7 mouse cellular contexts compared by ENCODE assay signal in the genomic region with DNA sequence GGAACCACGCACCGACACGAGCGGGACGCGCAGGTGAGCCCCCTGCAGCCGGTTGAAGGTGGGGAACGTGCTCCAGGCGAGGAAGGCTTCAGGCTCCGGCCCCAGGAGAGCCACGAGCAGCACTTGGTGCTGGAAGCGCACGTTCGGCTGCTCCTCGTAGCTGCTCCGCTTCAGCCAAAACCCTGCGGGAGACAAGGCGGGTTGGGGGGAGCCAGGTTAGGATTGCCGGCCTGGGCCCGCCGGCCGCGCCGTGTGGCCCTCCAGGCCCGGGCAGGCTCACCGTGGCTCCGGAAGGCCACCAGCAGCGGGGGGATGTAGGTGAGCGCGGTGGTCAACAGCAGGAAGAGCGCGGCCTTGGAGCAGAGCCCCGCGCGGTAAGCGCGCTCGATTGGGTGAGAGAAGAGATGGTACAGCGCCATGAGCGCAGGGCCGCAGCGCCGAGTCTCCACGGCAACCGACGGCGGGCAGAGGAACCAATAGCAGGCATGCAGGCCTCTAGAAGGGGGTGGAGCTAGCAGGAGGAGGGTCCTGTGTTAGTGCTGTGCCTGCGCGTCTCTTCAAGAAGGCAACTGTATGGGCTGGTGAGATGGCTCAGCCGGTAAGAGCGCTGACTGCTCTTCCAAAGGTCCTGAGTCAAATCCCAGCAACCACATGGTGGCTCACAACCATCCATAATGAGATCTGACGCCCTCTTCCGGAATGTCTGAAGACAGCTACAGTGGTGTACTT. TPM values are rescaled to one million over a fixed set of nuclear protein-coding genes. Genes with fewer than 3 reads are reported as not detected.
DNase-seq lines count a peak whose midpoint lies in the region; ATAC-seq lines count a peak whose summit lies in the region.

A gene (minus strand): TSS at position 534 of the 729 bp plus-strand sequence.

- intact Hi-C loops in left cerebral cortex, postnatal 4 days (cut with DNase I): no loop called here

- H3K9ac ChIP-seq in intestine, embryonic 15.5 days: peak within 1 kb of the TSS; percentile 70
- H3K9ac ChIP-seq in midbrain, embryonic 12.5 days (replicated peaks): peak within 1 kb of the TSS; percentile 92

- no peaks in the 10 kb centered on the region for H3K9me3 ChIP-seq in intestine, embryonic 15.5 days
- no peaks in the 10 kb centered on the region for H3K9me3 ChIP-seq in midbrain, embryonic 12.5 days

- no peaks in the 10 kb centered on the region for H3K27me3 ChIP-seq in intestine, embryonic 15.5 days (replicated peaks)
- no peaks in the 10 kb centered on the region for H3K27me3 ChIP-seq in midbrain, embryonic 12.5 days

- ATAC-seq in intestine, embryonic 15.5 days: peak; percentile 99
- peak; percentile 100 for ATAC-seq in midbrain, embryonic 12.5 days (ENCODE audit: low FRiP score, low read depth)

- peak; percentile 94 for DNase-seq in adrenal gland, postnatal 14 days
- peak; percentile 91 for DNase-seq in embryo, embryonic 9.5 days (ENCODE audit: extremely low spot score)
- peak; percentile 73 to 86 for DNase-seq in gastrocnemius, postnatal 4 days (ENCODE audit: low spot score in 2 of 2)
- peak; percentile 94 for DNase-seq in left cerebral cortex, postnatal 4 days
- peak; percentile 76 for DNase-seq in skeletal muscle tissue, adult 2 months (ENCODE audit: low read depth, low spot score)

- H3K36me3 ChIP-seq in intestine, embryonic 15.5 days: no peaks in the 10 kb centered on the region
- H3K36me3 ChIP-seq in midbrain, embryonic 12.5 days: no peaks in the 10 kb centered on the region

- under 1% methylated on average over 53 of the region's 53 CpGs for WGBS in intestine, embryonic 15.5 days
- 1% methylated on average over 53 of the region's 53 CpGs for WGBS in midbrain, embryonic 12.5 days

- H3K4me3 ChIP-seq in intestine, embryonic 15.5 days (replicated peaks): peak within 1 kb of the TSS; percentile 77
- peak within 1 kb of the TSS; percentile 82 for H3K4me3 ChIP-seq in midbrain, embryonic 12.5 days

- H3K4me1 ChIP-seq in intestine, embryonic 15.5 days (replicated peaks): peaks cover 13% of the 10 kb centered on the region
- peaks cover 11% of the 10 kb centered on the region for H3K4me1 ChIP-seq in midbrain, embryonic 12.5 days

- peak within 1 kb of the TSS; percentile 57 for H3K27ac ChIP-seq in intestine, embryonic 15.5 days
- peak within 1 kb of the TSS; percentile 94 for H3K27ac ChIP-seq in midbrain, embryonic 12.5 days (replicated peaks)

- H3K4me2 ChIP-seq in intestine, embryonic 15.5 days (replicated peaks): peak within 1 kb of the TSS; percentile 97
- peak within 1 kb of the TSS; percentile 87 for H3K4me2 ChIP-seq in midbrain, embryonic 12.5 days (replicated peaks)

RNA-seq across cellular contexts. Expression of the gene that starts here (rescaled TPM):
- total RNA-seq in adrenal gland, postnatal 14 days (2021): 5.3 and 5.5 TPM in 2 replicates
- 1 to 10 TPM; 3.4 to 3.9 TPM for total RNA-seq in gastrocnemius, postnatal 4 days (2021)
- polyA plus RNA-seq in intestine, embryonic 15.5 days (2015; fragmentation: Nextera tagmentation; extraction: Ambion mirVana): 9.3 and 11.5 TPM in 2 replicates
- 10 to 100 TPM; 11.6 to 11.9 TPM for total RNA-seq in left cerebral cortex, postnatal 4 days (2021)
- polyA plus RNA-seq in midbrain, embryonic 12.5 days (2016; fragmentation: Nextera tagmentation; extraction: Ambion mirVana): 19.8 and 20.9 TPM in 2 replicates

Comparison
In these comparisons a context has a peak if more than half of its experiments do, and no peak if none do; other contexts are left out.
1. Peak in every context shown above with its lines: DNase-seq, ATAC-seq, H3K4me3 ChIP-seq and H3K27ac ChIP-seq.